Mouse (Mus musculus): ENCODE data around the gene 4931409K22Rik. TPM values are rescaled to one million over a fixed set of nuclear protein-coding genes. Genes with fewer than 3 reads are reported as not detected.
"Not testable (repeated sequence)": the region's sequence is repeated elsewhere in the genome, so short reads cannot be mapped to it uniquely, and the experiment has no call there.

Gene 4931409K22Rik
- total RNA-seq, 2 experiments from 2014 or later, result not detected

GRCm38 (mm10) chr5:24593928-24594327 lies 37.3 kb upstream of the 4931409K22Rik start:
- peak in 1 of 2 experiments; percentile 17 for DNase-seq (ENCODE audit: low spot score in 2 of 2)

GRCm38 (mm10) chr5:24593230-24593629 lies 36.6 kb upstream of the 4931409K22Rik start:
- no peak for DNase-seq (ENCODE audit: low spot score in 2 of 2)

DNA sequence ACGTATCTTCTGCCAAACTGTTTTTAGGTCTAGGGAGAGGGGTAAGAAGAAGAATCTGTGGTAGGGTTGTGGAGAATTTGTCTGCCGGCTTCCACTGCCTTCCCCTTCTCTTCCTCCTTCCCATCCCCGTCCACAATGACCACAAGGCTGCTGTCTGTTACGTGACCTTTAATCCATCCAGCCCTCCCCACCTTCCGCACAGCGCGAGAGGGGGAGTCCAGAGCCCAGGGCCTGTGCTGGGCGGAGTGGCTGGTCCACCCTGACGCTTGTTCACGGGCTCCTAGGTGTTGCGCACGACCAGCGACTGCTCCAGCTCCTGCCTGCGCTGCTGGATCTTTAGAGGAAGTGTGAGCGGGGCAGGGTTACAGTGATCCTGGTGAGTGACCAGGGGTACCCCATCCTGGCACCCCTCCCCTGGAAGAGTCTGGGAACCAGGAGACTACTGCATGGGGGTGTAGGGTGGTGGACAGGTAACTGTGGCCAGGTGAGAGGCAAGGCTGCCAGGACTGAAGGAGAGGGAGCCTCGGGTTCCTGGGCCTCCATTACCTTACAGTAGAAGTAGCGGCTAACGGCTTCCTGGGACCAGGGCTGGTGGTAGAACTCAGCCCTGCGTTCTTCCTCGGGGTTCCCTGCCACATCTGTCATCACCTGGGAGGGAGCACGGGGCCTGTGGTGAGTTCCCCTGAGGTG lies 36.0 kb upstream of the 4931409K22Rik start:
- DNase-seq (ENCODE audit: low spot score in 2 of 2), result no peak

- DNase-seq (ENCODE audit: low spot score in 2 of 2), result peak in 1 of 2 experiments; percentile 19
These were observed 35.3 kb upstream of the 4931409K22Rik start for GRCm38 (mm10) chr5:24591796-24592470.

DNA sequence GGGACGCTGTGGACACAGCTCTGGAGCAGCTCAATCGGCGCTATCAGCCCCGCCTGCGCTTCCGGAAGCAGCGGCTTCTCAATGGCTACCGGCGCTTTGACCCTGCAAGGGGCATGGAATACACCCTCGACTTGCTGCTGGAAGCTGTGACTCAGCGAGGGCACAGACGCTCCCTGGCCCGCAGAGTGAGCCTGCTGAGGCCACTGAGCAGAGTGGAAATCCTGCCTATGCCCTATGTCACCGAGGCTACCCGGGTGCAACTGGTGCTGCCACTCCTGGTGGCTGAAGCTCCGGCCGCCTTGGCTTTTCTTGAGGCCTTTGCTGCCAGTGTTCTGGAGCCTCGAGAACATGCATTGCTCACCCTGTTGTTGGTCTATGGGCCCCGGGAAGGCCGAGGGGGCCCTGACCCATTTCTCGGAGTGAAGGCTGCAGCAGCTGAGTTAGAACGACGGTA lies 34.7 kb upstream of the 4931409K22Rik start:
- DNase-seq (ENCODE audit: low spot score in 2 of 2), result peak in 1 of 2 experiments; percentile 14

GRCm38 (mm10) chr5:24589511-24590500 lies 33.2 kb upstream of the 4931409K22Rik start:
- DNase-seq (ENCODE audit: low spot score in 2 of 2), result peak in 1 of 2 experiments; percentile 23

DNA sequence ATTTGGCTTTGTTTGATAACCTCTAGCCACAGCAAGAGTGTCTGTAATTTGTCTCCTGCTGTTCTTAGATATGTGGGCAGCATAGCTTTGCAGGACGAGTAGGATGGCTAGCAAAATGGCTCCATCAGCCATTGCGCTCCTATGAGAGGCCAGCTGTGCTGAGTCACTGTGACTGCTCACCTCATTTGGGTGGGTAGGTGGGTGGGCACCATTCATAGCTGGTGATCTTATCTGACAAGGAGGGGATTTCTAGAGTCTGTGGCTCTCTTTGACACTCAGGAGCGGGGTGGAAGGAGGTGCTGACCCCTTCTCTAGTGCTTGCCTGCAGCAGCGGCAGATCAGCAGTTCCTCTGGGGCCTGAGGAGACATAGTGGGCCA lies 30.6 kb upstream of the 4931409K22Rik start:
- peak; percentile 34 to 39 for DNase-seq (ENCODE audit: low spot score in 2 of 2)

DNA sequence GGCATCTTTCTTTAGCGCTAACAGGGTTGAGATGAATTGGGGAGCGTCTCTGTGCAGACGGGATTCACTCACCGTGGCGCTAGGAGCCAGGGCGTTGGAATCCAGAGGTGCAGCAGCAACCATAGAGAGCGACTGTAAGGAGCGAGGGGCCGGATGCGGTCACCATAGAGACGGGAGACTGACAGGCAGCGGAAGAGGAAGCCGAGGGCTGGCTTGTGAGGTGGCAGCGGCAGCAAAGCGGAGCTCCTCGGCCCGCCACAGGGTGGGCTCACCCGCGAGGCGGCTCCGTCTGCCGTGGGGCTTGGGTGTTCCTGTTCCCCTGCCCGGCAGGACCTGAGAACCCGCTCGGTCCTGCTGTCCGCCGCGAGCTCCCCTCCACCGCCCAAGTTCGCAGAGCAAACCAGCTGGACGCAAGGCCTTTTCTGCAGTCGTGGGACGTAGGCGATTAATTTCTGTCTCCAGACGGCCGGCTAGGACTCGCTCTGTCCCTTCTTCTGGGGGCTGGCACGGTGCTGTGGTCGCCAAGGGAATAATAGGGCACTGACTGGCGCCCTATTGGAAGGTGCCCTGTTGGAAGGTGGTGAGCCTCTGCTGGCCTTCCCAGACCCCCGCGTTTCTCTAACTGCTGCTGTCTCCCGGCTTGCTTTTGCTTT lies 30.1 kb upstream of the 4931409K22Rik start, which contains the start of gene Chpf2:
Gene Chpf2 (plus strand): TSS at position 195 of the 653 bp plus-strand sequence.
- DNase-seq (ENCODE audit: low spot score in 2 of 2), result peak; percentile 77 to 83

GRCm38 (mm10) chr5:24586106-24586505 lies 29.5 kb upstream of the 4931409K22Rik start:
- no peak for DNase-seq (ENCODE audit: low spot score in 2 of 2)

GRCm38 (mm10) chr5:24578109-24578963 lies 21.7 kb upstream of the 4931409K22Rik start:
- DNase-seq (ENCODE audit: low spot score in 2 of 2), result no peak

- DNase-seq (ENCODE audit: low spot score in 2 of 2), result peak; percentile 100
These were observed 20.7 kb upstream of the 4931409K22Rik start, which contains the start of gene Abcf2 for GRCm38 (mm10) chr5:24577183-24577929. Gene Abcf2, minus strand, starts transcription at chr5:24577467.

GRCm38 (mm10) chr5:24576801-24577182 lies 20.2 kb upstream of the 4931409K22Rik start:
- no peak for DNase-seq (ENCODE audit: low spot score in 2 of 2)

DNA sequence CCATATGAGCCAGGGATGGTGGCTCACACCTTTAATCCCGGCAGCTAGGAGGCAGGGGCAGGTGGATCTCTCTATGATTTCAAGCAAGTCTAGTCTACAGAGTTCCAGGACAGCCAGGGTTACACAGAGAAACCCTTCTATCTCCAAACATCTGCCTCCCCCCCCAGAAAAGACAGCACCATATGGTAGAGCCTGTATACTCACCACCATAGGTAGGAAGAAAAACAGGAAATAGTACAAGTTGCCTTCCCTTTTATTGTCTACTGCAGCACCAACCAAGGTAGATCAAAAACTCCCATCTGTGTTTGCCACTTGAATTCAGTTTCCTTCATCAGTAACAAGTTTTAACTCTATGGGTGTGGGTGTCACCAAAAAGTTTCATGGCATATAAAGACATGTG lies 19.3 kb upstream of the 4931409K22Rik start:
- no peak for DNase-seq (ENCODE audit: low spot score in 2 of 2)

GRCm38 (mm10) chr5:24555335-24555734 lies 1.3 kb downstream of the 4931409K22Rik start:
- not testable (repeated sequence) for DNase-seq (ENCODE audit: low spot score in 2 of 2)

DNA sequence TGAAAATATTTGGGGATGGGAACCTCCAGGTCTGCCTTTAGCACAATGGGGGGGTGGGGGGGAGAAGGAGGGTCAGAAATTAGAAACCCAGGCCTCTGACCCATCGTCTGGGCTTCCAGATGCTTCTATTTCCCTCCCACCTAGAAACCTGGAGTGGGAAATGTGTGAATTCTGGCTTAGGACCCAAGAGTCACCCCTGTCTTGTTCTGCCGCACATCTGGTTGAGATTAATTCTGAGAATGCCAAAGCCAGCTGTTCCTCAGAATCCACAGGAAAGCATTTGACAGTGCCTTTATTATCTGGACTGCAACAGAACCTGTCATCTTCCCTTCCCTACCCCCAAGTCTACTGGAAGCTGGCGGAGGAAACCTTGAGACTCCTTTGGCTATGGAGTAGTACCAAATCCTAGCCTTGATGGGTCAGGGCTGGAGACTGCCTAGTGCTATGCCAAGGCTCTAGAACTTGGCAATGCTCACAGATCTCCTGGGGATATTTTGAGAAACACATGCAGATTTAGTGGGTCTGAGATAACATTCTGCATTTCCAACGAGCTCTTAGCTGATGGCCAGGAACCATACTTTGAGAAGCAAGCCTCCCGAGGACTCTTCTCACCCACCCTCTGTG lies 2.9 kb downstream of the 4931409K22Rik start:
- DNase-seq (ENCODE audit: low spot score in 2 of 2), result no peak

DNA sequence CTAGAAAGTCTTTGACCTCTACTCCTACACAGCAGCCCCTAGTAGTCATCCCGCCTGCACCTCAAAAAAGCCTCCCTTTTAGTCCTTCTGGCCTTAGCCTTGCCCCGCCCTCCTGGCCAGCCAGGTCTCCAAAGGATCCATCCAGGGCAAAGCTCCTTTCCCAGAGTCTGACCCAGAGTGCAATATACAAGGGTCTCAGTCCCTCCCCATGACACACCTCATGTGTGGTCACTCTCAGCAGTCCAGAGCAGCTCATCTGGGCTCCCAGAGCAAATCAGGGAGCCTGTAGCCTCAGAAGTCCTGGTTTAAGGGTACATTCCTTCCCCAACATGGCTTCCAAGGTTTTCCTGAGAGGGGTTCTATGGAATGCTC lies 5.3 kb downstream of the 4931409K22Rik start:
- no peak for DNase-seq (ENCODE audit: low spot score in 2 of 2)

GRCm38 (mm10) chr5:24550598-24551316 lies 5.9 kb downstream of the 4931409K22Rik start:
- DNase-seq (ENCODE audit: low spot score in 2 of 2), result peak; percentile 60 to 77

DNA sequence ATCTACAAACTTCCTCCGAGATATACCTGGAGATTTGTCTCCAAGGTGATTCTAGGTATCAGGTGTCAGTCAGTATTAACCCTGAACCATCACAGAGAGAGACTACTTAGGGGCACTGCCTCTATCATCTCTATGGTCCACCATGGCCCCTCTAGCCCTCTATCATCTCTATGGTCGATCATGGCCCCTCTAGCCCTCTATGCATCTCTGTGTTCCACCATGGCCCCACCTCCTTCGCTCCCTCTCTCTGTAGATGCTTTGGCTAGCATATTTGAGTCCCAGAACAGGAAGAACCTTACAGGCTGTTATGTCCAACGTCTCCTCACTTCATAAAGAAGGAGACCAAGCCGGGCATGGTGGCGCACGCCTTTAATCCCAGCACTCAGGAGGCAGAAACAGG lies 14.0 kb downstream of the 4931409K22Rik start:
- no peak for DNase-seq (ENCODE audit: low spot score in 2 of 2)
